Comparison of ENCODE assay signal across 8 mouse cellular contexts in genomic region chr2:18045781-18046181, GRCm38 (mm10). TPM values are rescaled to one million over a fixed set of nuclear protein-coding genes. Genes with fewer than 3 reads are reported as not detected.
DNase-seq lines count a peak whose midpoint lies in the region; ATAC-seq and TF ChIP-seq lines count a peak whose summit lies in the region.
"Had no signal": no experiment of that assay in that cellular context is flagged by ENCODE, and none has a peak within 500 bp of the region (broad histone marks: within the 10 kb centered on the region; RNA-seq: fewer than 3 reads in every experiment).

No protein-coding gene starts in this region.

- no peak for ATAC-seq in lung, embryonic 14.5 days (ENCODE audit: insufficient read depth)
- no peak for ATAC-seq in forebrain, embryonic 15.5 days (replicated peaks)
- ATAC-seq in limb, embryonic 13.5 days (ENCODE audit: low FRiP score, low read depth), result no peak
- no peak for ATAC-seq in stomach, embryonic 14.5 days (ENCODE audit: insufficient number of reproducible peaks, insufficient read depth, low FRiP score, low read depth)

- peaks cover 28% of the 10 kb centered on the region for H3K4me1 ChIP-seq in lung, embryonic 14.5 days (ENCODE audit: insufficient read depth)
- peaks cover 58% of the 10 kb centered on the region for H3K4me1 ChIP-seq in forebrain, embryonic 15.5 days
- peaks cover 50% of the 10 kb centered on the region for H3K4me1 ChIP-seq in limb, embryonic 13.5 days
- H3K4me1 ChIP-seq in stomach, embryonic 14.5 days (ENCODE audit: control insufficient read depth, insufficient read depth, low read length), result peaks cover 43% of the 10 kb centered on the region

- peak overlapping the region; percentile 99 for H3K9ac ChIP-seq in lung, embryonic 14.5 days
- peak overlapping the region; percentile 100 for H3K9ac ChIP-seq in forebrain, embryonic 15.5 days (replicated peaks)
- peak overlapping the region; percentile 100 for H3K9ac ChIP-seq in limb, embryonic 13.5 days
- H3K9ac ChIP-seq in stomach, embryonic 14.5 days (replicated peaks; ENCODE audit: low read depth, low read length), result peak overlapping the region; percentile 99

- peak overlapping the region; percentile 99 for H3K27ac ChIP-seq in lung, embryonic 14.5 days (ENCODE audit: low read depth)
- H3K27ac ChIP-seq in forebrain, embryonic 15.5 days (replicated peaks), result peak overlapping the region; percentile 99
- H3K27ac ChIP-seq in limb, embryonic 13.5 days, result peak overlapping the region; percentile 100
- H3K27ac ChIP-seq in stomach, embryonic 14.5 days (ENCODE audit: low read length), result peak overlapping the region; percentile 100; the same call in 1 of the 2 replicates

- no peak for TF ChIP-seq CTCF in lung, embryonic 14.5 days (IDR thresholded peaks at IDR 0.05; ENCODE audit: low read depth)

- peak; percentile 43 for DNase-seq in lung, embryonic 14.5 days
- DNase-seq in lung, postnatal 25 days (ENCODE audit: low spot score), result no peak
- no peak for DNase-seq in spleen, postnatal 4 days (ENCODE audit: low spot score in 2 of 2)
- DNase-seq in adrenal gland, postnatal 4 days (ENCODE audit: low spot score in 2 of 2), result no peak
- DNase-seq: lung, postnatal 10 days had no signal

- H3K4me2 ChIP-seq in lung, embryonic 14.5 days, result peak overlapping the region; percentile 90
- peak overlapping the region; percentile 60 for H3K4me2 ChIP-seq in forebrain, embryonic 15.5 days (replicated peaks)
- H3K4me2 ChIP-seq in limb, embryonic 13.5 days (replicated peaks), result peak overlapping the region; percentile 88
- peak overlapping the region; percentile 96 for H3K4me2 ChIP-seq in stomach, embryonic 14.5 days (replicated peaks; ENCODE audit: low read depth, low read length)

- no peaks in the 10 kb centered on the region for H3K27me3 ChIP-seq in lung, embryonic 14.5 days (ENCODE audit: insufficient read depth, low read length)
- H3K27me3 ChIP-seq in forebrain, embryonic 15.5 days, result no peaks in the 10 kb centered on the region
- H3K27me3 ChIP-seq in limb, embryonic 13.5 days, result no peaks in the 10 kb centered on the region
- H3K27me3 ChIP-seq in stomach, embryonic 14.5 days (ENCODE audit: control insufficient read depth, insufficient read depth, low read length), result no peaks in the 10 kb centered on the region

- H3K36me3 ChIP-seq in lung, embryonic 14.5 days (ENCODE audit: insufficient read depth), result no peaks in the 10 kb centered on the region
- no peaks in the 10 kb centered on the region for H3K36me3 ChIP-seq in forebrain, embryonic 15.5 days
- no peaks in the 10 kb centered on the region for H3K36me3 ChIP-seq in limb, embryonic 13.5 days
- H3K36me3 ChIP-seq in stomach, embryonic 14.5 days (ENCODE audit: control insufficient read depth, insufficient read depth, low read length), result no peaks in the 10 kb centered on the region

- WGBS in lung, embryonic 14.5 days, result 6% methylated on average over 6 of the region's 6 CpGs
- WGBS in forebrain, embryonic 15.5 days, result 4% methylated on average over 6 of the region's 6 CpGs
- WGBS in limb, embryonic 13.5 days, result 5% methylated on average over 6 of the region's 6 CpGs
- 20% methylated on average over 6 of the region's 6 CpGs for WGBS in stomach, embryonic 14.5 days

- no peaks in the 10 kb centered on the region for H3K9me3 ChIP-seq in lung, embryonic 14.5 days (ENCODE audit: low read depth, low read length)
- no peaks in the 10 kb centered on the region for H3K9me3 ChIP-seq in forebrain, embryonic 15.5 days
- no peaks in the 10 kb centered on the region for H3K9me3 ChIP-seq in limb, embryonic 13.5 days
- H3K9me3 ChIP-seq in stomach, embryonic 14.5 days (ENCODE audit: control insufficient read depth, low read depth, low read length), result no peaks in the 10 kb centered on the region

- H3K4me3 ChIP-seq in lung, embryonic 14.5 days (ENCODE audit: low read depth, low read length), result peak overlapping the region; percentile 79
- H3K4me3 ChIP-seq in forebrain, embryonic 15.5 days, result peak overlapping the region; percentile 90
- peak overlapping the region; percentile 98 for H3K4me3 ChIP-seq in limb, embryonic 13.5 days
- peak overlapping the region; percentile 89 for H3K4me3 ChIP-seq in stomach, embryonic 14.5 days (ENCODE audit: low read depth, low read length)

RNA-seq across cellular contexts. Expression of gene Skida1, which starts 3.1 kb away (rescaled TPM):
- 8.3 and 8.5 TPM in 2 replicates for polyA plus RNA-seq in lung, embryonic 14.5 days (2014; fragmentation: Nextera tagmentation; extraction: Ambion mirVana)
- 10.9 and 13.8 TPM in 2 replicates for polyA plus RNA-seq in forebrain, embryonic 15.5 days (2015; fragmentation: Nextera tagmentation; extraction: Ambion mirVana)
- polyA plus RNA-seq in limb, embryonic 13.5 days (2015; fragmentation: Nextera tagmentation; extraction: Ambion mirVana), result 12.2 and 14.9 TPM in 2 replicates
- polyA plus RNA-seq in stomach, embryonic 14.5 days (2014; fragmentation: Nextera tagmentation; extraction: Ambion mirVana), result 4.4 and 5.0 TPM in 2 replicates
- 10 to 100 TPM in 1 of 2 experiments, 1 to 10 TPM in 1; 9.9 to 11.3 TPM for total RNA-seq in adrenal gland, postnatal 4 days (2021)

RNA-seq across cellular contexts. Expression of gene A930004D18Rik, which starts 8.2 kb away (rescaled TPM):
- polyA plus RNA-seq in lung, embryonic 14.5 days (2014; fragmentation: Nextera tagmentation; extraction: Ambion mirVana), result 8.9 and 11.4 TPM in 2 replicates
- 14.7 and 16.6 TPM in 2 replicates for polyA plus RNA-seq in forebrain, embryonic 15.5 days (2015; fragmentation: Nextera tagmentation; extraction: Ambion mirVana)
- polyA plus RNA-seq in limb, embryonic 13.5 days (2015; fragmentation: Nextera tagmentation; extraction: Ambion mirVana), result 15.3 and 19.4 TPM in 2 replicates
- polyA plus RNA-seq in stomach, embryonic 14.5 days (2014; fragmentation: Nextera tagmentation; extraction: Ambion mirVana), result 9.9 and 11.0 TPM in 2 replicates
- 1 to 10 TPM; 3.1 to 4.7 TPM for total RNA-seq in adrenal gland, postnatal 4 days (2021)

RNA-seq across cellular contexts. Expression of gene Mllt10, which starts 9.3 kb away (rescaled TPM):
- polyA plus RNA-seq in lung, embryonic 14.5 days (2014; fragmentation: Nextera tagmentation; extraction: Ambion mirVana), result 39.1 and 46.2 TPM in 2 replicates
- polyA plus RNA-seq in forebrain, embryonic 15.5 days (2015; fragmentation: Nextera tagmentation; extraction: Ambion mirVana), result 61.9 and 66.3 TPM in 2 replicates
- 68.1 and 72.2 TPM in 2 replicates for polyA plus RNA-seq in limb, embryonic 13.5 days (2015; fragmentation: Nextera tagmentation; extraction: Ambion mirVana)
- polyA plus RNA-seq in stomach, embryonic 14.5 days (2014; fragmentation: Nextera tagmentation; extraction: Ambion mirVana), result 45.0 and 56.9 TPM in 2 replicates
- 10 to 100 TPM; 62.2 to 64.8 TPM for total RNA-seq in adrenal gland, postnatal 4 days (2021)

RNA-seq across cellular contexts. Expression of gene H2al2a, which starts 49.0 kb away (rescaled TPM):
- polyA plus RNA-seq in lung, embryonic 14.5 days (2014; fragmentation: Nextera tagmentation; extraction: Ambion mirVana), result not detected in 2 replicates
- polyA plus RNA-seq in forebrain, embryonic 15.5 days (2015; fragmentation: Nextera tagmentation; extraction: Ambion mirVana), result not detected in 2 replicates
- not detected in 2 replicates for polyA plus RNA-seq in limb, embryonic 13.5 days (2015; fragmentation: Nextera tagmentation; extraction: Ambion mirVana)
- polyA plus RNA-seq in stomach, embryonic 14.5 days (2014; fragmentation: Nextera tagmentation; extraction: Ambion mirVana), result not detected in 2 replicates
- not detected for total RNA-seq in adrenal gland, postnatal 4 days (2021)
